Mouse (Mus musculus): ENCODE measurements around the gene Stat6.
"Not testable (repeated sequence)": the region's sequence is repeated elsewhere in the genome, so short reads cannot be mapped to it uniquely, and the experiment has no call there.

The Stat6 gene

DNA sequence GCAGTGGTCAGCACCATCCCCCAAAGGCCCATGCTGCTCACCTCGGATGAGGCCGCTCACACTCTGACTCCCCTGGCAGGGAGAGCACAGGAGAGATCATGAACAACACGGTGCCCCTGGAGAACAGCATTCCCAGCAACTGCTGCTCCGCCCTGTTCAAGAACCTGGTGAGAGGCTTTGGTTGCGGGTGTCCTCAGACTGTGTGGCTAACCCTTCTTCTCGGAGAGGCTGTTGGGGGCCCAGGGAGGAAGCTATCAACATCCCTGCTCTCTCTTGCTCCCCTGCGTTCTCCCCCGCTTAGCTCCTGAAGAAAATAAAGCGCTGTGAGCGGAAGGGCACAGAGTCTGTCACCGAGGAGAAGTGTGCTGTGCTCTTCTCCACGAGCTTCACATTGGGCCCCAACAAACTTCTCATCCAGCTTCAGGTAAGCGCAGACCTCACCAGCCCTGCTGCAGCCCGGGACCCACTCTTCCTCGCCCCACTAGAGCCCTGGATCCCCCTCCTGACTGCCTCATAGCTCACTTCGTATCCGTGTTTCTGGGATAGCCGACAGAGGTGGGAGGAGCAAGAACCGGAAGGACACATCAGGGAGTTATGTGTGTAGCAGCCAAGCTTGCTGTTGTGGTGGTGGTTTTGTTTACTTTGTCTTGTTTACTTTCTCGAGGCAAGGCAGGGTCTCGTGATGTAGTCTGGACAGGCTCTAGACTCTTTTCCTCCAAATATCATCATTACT, 10.3 kb downstream of the Stat6 start:
- no peak for DNase-seq

DNA sequence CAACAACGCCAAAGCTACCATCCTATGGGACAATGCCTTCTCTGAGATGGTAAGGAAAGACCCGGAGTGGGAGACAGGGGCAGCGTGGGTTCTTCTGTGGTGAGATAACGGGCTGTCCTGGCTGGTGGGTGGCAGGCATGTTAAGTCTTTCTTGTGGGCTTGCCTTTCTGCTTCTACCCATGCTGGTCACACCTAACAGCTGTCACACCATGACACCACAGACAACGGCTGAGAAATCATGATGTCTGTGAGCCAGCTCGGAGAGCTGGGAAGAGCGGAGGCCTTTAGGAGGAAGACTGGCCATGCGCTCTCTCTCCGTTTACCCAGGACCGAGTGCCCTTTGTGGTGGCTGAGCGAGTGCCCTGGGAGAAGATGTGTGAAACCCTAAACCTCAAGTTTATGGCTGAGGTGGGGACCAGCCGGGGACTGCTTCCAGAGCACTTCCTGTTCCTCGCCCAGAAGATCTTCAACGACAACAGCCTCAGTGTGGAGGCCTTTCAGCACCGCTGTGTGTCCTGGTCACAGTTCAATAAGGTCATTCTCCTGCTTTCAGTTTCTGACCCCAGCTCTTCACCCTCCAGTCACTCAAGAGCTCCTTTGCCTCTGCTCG, 12.3 kb downstream of the Stat6 start:
- no peak for DNase-seq

- not testable (repeated sequence) for DNase-seq
Observed at GRCm38 (mm10) chr10:127657617-127658016, 14.8 kb downstream of the Stat6 start.

GRCm38 (mm10) chr10:127658076-127658475, 15.3 kb downstream of the Stat6 start:
- no peak for DNase-seq

DNA sequence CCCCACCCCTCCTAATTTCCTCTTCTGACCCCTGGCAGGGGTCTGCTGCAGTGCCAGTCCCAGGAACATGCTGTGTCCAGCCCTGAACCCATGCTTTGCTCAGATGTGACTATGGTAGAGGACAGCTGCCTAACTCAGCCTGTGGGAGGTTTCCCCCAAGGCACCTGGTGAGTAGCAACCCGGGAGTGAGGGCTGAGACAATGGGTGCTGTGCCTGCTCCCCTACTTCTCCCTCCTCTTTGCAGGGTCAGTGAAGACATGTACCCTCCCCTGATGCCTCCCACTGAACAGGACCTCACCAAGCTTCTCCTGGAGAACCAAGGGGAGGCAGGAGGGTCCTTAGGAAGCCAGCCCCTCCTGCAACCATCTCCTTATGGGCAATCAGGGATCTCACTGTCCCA, 16.8 kb downstream of the Stat6 start:
- no peak for DNase-seq

DNA sequence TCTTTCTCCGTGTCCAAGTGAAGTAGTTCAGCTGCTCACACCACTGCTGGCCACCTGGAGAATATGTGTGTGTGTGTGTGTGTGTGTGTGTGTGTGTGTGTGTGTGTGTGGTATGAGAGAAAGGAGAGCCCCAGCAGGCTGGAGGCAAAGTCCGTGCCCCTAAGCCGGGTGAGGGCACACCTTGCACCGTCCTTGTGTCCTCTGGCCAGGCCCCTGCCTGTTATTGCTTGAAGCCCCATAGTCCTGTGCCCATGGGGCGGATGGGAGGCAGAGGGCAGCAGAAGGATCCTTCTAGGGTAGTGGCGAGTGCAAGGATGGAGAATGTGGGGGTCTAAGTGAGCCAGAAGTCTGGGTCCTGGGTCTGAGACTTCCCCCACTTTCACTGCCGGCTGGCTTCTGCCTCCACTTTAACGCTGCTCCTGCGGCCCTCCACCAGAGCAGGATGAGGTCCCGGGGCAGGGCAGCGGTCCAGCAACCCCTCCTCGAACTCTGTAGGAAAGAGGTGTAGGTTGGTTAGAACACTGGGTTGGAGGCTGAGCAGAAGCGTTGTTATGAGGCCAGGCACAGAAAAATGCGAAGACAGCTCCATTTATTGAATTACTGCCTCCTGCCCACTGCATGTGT, 18.6 kb downstream of the Stat6 start:
- no peak for DNase-seq

DNA sequence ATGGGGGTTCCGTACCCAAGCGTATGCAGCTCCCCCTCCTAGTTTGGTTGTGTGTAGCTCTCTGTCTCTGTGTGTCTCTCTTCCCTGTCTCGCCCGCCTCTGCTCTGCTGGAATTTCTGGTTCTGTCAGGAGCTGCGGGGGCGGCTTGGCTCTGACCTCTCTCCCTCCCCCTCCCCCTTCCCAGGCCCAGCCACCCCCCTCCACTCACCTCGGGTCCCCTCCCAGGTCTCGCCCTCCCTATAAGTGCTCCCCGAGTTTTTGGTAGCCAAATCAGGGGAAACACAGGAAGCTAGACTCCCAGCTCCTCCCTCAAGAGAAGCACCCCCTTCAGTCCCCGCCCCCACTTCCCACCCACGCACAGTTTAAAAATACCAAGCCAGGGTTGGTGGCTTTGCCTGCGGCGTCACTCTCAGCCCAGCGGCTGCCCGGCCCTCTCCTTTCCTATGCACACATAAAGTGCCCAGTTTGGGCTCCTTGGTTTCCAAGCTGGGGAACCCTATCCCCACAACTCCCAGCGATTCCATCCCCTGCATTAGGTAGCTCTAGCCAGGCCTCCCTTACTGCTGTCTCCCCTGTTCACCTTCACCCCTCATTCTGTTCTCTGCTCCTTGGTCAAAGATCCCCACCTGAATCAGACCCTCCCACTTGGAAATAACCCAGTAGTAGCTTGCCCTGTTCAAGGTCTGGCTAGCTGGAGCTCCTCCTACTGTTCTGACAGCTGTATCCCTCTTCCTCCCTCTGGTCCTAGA, 19.3 kb downstream of the Stat6 start:
- peak; percentile 60 for DNase-seq

- DNase-seq: no peak
Observed at GRCm38 (mm10) chr10:127662666-127663253, 20.0 kb downstream of the Stat6 start.

DNA sequence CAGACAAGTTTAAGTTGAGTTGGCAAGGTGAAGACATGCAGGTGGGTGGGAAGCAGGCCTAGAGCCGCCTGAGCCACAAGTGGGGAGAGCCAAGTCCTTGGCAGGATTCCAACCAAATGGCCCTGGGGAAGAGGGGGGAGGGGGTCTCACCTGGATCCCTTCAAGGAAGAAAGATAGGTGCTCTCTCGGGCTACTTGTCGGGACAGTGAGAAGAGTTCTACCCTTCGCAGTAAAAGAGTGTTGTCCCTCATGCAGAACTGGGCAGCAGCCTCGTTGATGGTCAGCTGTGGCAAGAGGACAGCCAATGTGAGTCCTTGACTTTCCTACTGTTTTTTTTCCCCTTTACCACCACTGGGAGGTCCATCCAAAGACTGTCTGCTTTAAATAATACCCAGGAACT, 20.8 kb downstream of the Stat6 start:
- no peak for DNase-seq

DNA sequence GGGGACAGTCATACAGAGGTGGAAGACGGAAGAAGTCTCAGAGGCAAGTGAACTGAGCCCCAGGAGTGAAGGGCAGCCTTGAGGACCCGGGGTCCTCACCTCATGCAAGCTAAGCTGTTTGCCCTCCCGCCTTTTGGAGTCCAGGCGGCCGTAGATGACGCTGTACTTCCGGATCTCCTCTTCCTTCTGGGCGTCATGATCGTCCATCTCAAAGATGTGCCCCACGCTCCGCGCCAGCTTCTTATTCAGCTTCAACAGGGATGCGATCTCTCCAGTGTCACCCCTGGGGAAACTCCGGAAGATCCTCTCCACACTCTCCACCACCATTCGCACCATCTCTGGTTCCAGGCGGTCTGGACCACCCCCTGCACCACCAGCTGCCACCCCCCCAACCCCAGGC, 21.4 kb downstream of the Stat6 start:
- no peak for DNase-seq

- no peak for DNase-seq
Observed at GRCm38 (mm10) chr10:127664891-127665290, 22.1 kb downstream of the Stat6 start.

- DNase-seq: no peak
Observed at GRCm38 (mm10) chr10:127665366-127666181, 22.8 kb downstream of the Stat6 start.

- peak; percentile 58 for DNase-seq
Observed at GRCm38 (mm10) chr10:127666501-127667268, 23.9 kb downstream of the Stat6 start, which contains the start of gene Nemp1. Nemp1 (plus strand) TSS chr10:127666901.

DNA sequence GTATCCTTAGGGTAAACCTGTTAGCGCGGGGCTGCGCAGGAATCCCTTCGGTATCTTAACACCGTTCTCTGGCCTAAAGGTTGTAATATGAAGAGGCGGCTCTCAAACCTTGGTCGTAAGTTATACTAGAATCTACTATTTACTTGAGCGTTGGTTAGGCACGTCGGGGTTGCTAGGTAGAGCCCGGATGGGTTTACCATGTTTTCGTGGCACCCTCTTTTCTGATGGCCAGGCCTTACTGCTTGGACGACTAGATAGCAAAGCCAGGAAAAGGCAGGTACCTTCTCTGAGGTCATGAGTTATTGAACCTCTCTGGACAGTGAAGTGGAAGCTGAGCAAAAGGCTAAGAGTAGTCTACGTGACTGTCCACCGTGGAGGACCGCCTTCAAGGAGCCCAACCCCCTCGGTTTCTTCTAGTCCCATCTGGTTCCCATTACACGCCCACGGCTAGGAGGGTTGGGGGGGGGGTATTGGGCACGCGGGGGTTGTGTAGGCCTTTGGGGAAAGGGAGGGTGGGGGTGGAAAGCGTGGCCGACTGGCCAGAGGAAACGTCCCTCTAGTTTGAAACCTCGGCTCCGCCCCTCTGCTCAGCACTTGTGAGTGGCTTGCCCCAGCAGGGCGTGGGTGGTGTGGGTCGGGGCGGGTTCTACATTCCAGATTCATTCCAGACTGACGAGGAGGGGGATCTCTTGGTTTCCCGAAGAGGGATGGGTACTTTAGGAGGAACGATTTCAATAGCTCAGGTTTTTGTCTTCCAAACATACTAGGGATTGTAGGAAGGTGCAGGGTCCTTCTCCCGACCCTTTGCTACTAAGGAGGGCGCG, 24.7 kb downstream of the Stat6 start:
- peak; percentile 59 for DNase-seq

GRCm38 (mm10) chr10:127668093-127669050, 25.6 kb downstream of the Stat6 start, which contains the start of gene Nab2:
Nab2 (minus strand) TSS chr10:127668568.
- peak; percentile 70 for DNase-seq

- peak; percentile 56 for DNase-seq
Observed at GRCm38 (mm10) chr10:127669170-127669569, 26.4 kb downstream of the Stat6 start.

- DNase-seq: no peak
Observed at GRCm38 (mm10) chr10:127670185-127670584, 27.4 kb downstream of the Stat6 start.

DNA sequence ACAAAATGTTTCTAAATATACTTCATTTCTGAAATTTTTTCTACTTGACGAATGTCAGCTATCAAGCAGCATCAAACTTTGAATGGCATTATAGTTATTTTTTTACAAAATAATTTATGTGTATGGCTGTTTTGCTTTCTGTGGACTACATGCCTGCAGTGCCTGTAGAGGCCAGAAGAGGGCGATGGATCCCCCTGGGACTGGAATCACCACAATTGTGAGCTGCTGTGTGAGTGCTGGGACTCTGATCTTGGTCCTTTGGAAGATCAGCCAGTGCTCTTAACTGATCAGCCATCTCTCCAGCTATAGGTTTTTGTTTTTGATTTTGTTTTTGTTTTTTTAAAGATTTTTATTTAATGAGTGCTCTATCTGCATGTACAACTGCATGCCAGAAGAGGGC, 28.5 kb downstream of the Stat6 start:
- DNase-seq: no peak

- DNase-seq: no peak
Observed at GRCm38 (mm10) chr10:127674046-127674655, 31.4 kb downstream of the Stat6 start.

All from right cerebral cortex, postnatal 4 days (tissue).